Mouse (Mus musculus) layer of hippocampus, postnatal 10 days (tissue): ENCODE measurements at regions not wholly inside any gene's neighbourhood (a gene's known extent, or its start where the extent isn't known, plus 50 kb on each side); places are given as distances from the start of the nearest gene placed in this dataset.

Experiments
- DNase-seq, 2 experiments: peaks; one replicate each; pipeline ENCODE4 v3.0.0; 2021; ENCODE audit warnings: low spot score in 2 of 2

GRCm38 (mm10) chr12:21492549-21493291 is 75.3 kb upstream of the Ywhaq start:
- DNase-seq = no peak

DNA sequence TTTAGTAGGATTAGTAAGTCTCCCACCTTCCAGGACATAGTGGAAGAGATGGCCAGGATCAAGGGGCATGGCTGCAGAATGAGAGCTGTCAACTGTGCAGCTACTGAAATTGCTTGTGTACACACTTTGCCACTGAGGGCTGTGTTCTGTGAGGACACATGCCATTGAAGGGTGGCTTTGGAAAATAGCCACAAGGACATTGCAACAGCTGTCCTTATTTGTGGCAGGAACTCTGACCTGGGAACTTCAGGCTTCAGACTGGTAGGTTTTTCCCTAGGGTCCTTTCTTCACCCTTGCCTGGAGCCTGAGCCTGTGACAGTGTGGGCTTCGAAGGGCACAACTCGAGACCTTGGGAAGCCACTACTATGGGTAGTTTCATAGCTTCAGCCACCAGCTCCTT is 64.2 kb upstream of the Ywhaq start:
- no peak for DNase-seq

- DNase-seq = no peak
These were observed 62.8 kb upstream of the Ywhaq start for GRCm38 (mm10) chr12:21480226-21480625.

- no peak for DNase-seq
These were observed 61.8 kb upstream of the Ywhaq start for GRCm38 (mm10) chr12:21479251-21479650.

- DNase-seq = no peak
These were observed 59.1 kb upstream of the Ywhaq start for GRCm38 (mm10) chr12:21476516-21476915.

- no peak for DNase-seq
These were observed 55.7 kb upstream of the Ywhaq start for GRCm38 (mm10) chr12:21472951-21473710.

GRCm38 (mm10) chr12:21472487-21472886 is 55.0 kb upstream of the Ywhaq start:
- DNase-seq = peak; percentile 18 to 30

DNA sequence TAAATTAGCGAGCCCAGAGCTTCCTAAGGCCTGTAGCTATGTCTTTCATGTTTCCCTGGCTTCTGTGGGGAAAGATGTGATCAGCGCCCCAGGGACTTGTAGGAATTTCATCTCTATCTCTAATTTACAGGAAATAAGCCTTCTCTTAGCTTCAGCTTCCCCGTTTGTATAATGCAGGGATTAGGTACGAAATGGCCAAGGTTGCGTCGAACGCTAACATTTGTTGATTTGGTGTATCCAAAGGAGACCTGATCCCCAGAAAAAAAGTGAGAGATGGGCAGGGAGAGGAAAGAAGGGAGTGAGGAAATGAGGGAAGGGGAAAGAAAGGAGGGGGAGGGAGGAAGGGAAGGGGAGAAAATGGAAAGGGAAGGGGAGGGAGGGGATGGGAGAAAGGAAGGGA is 54.5 kb upstream of the Ywhaq start:
- DNase-seq = no peak

GRCm38 (mm10) chr12:21470286-21470685 is 52.8 kb upstream of the Ywhaq start:
- no peak for DNase-seq
